Mouse (Mus musculus) left cerebral cortex, adult 2 months (tissue): Measurements from ENCODE around the gene Dhdh. TPM values are rescaled to one million over a fixed set of nuclear protein-coding genes. Genes with fewer than 3 reads are reported as not detected.
A peak's percentile ranks its signal among the peaks of the same experiment; 100 is the strongest.
"Not testable (repeated sequence)": the region's sequence is repeated elsewhere in the genome, so short reads cannot be mapped to it uniquely, and the experiment has no call there.

ENCODE experiments used
- DNase-seq, 2 experiments: peaks; one replicate each; pipeline ENCODE4 v3.0.0; 2021 to 2022; ENCODE audit warnings: low spot score in 2 of 2, mixed read lengths in 1 of 2; ENCODE audit errors: extremely low spot score in 1 of 2
- H3K27ac ChIP-seq: fragments of 200-600 bp; 2 replicates; pipeline ENCODE4 v1.8.1; 2022
- H3K4me3 ChIP-seq: fragments of 200-600 bp; 2 replicates; pipeline ENCODE4 v1.8.1; 2022
- CTCF ChIP-seq: fragments of 200-600 bp; IDR thresholded peaks from 2 replicates; pipeline ENCODE4 v1.8.1; 2022; ENCODE audit warnings: antibody characterized with exemption, mild to moderate bottlenecking, moderate library complexity
- intact Hi-C: fragments of 180-260 bp; cut with DNase I; formaldehyde crosslinking; loops from one replicate; pipeline ENCODE4 v1.15.1; 2025
- total RNA-seq, 2 experiments: library from RNA; stranded (reverse); gene quantifications; 2 replicates each; pipeline ENCODE4 v1.2.3; 2021

The Dhdh gene
- total RNA-seq, 2 experiments from 2014 or later, result 3.7 to 4.8 TPM

DNA sequence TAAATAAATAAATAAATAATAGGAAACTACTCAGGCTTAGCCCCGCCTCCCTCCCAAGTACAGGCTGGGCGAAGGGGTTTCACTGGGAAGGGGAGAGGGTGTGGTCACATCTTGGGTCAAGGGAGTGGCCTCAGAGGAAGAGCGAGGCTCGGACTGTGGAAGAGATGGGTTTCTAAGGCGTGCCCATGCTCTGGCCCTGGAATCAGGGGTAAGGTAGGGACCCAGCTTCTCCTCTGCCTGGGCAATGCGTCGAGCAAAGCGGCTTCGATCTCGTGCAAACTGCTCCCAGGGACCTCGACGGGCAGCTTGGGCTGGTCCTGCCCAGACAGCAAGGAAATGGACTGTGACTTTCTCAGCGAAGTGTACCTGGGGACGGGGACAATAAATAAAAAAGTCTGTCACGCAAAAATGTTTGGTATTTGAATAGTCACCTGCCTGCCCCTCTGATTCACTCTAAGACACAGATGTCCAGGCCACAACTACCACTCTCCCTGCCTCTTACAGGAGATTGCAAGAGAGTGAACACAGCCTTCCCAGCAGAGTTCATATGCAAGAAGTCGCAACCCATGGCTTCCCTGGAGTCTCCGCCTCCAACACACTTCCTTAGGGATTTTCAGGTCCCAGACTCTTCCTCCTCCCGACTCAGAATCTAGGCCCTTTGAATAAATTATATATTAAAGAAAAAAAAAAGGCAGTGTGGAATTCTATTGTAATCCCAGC lies 34.5 kb upstream of the Dhdh start:
- Histone ChIP-seq H3K27ac (no peak overlapping the region), H3K4me3 (no peak overlapping the region; the same call in 1 of the 2 replicates)
- TF ChIP-seq CTCF, result no peak
- intact Hi-C loops, result loop anchor here (5.0 kb wide), 1 partner anchor 46 kb away; no protein-coding TSS in a partner anchor
- no peak for DNase-seq

- no peak for TF ChIP-seq CTCF
- no peak for DNase-seq
- H3K27ac ChIP-seq, result peak overlapping the region; percentile 87
- H3K4me3 ChIP-seq, result peak overlapping the region; percentile 53
- intact Hi-C loops, result loop anchor here (5.0 kb wide), 1 partner anchor 45 kb away; no protein-coding TSS in a partner anchor
Observed at GRCm38 (mm10) chr7:45522194-45522752, 33.7 kb upstream of the Dhdh start.

DNA sequence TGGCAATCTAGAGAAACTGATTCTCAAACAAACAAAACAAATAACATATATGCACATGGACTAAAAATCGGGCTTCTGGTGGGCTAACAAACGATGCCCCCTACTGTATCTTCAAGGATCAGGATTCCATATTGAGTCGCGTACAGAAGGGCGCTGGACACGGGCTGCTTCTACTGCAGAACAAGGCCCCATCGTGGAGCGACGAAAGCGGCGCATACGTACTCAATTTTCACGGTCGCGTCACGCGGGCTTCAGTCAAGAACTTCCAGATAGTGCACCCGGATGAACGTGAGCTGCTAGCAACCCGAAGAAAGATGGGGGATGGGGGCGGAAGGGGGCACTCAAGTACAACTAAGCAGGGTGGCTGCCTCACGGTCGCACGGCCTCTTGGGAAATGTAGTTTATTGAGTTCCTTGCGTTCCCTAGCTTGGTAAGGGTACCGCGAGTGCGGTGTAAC lies 33.2 kb upstream of the Dhdh start:
- peak; percentile 27 for TF ChIP-seq CTCF
- DNase-seq, result peak; percentile 84 to 88
- H3K27ac ChIP-seq, result peak overlapping the region; percentile 87
- peak overlapping the region; percentile 53 for H3K4me3 ChIP-seq
- intact Hi-C loops, result loop anchor here (5.0 kb wide), 1 partner anchor 44 kb away; no protein-coding TSS in a partner anchor

- intact Hi-C loops, result loop anchor here (5.0 kb wide), 1 partner anchor 43 kb away; no protein-coding TSS in a partner anchor
- Histone ChIP-seq H3K4me3 (no peak overlapping the region), H3K27ac (no peak overlapping the region)
- TF ChIP-seq CTCF, result no peak
- no peak for DNase-seq
Observed at GRCm38 (mm10) chr7:45520605-45521004, 32.0 kb upstream of the Dhdh start.

DNA sequence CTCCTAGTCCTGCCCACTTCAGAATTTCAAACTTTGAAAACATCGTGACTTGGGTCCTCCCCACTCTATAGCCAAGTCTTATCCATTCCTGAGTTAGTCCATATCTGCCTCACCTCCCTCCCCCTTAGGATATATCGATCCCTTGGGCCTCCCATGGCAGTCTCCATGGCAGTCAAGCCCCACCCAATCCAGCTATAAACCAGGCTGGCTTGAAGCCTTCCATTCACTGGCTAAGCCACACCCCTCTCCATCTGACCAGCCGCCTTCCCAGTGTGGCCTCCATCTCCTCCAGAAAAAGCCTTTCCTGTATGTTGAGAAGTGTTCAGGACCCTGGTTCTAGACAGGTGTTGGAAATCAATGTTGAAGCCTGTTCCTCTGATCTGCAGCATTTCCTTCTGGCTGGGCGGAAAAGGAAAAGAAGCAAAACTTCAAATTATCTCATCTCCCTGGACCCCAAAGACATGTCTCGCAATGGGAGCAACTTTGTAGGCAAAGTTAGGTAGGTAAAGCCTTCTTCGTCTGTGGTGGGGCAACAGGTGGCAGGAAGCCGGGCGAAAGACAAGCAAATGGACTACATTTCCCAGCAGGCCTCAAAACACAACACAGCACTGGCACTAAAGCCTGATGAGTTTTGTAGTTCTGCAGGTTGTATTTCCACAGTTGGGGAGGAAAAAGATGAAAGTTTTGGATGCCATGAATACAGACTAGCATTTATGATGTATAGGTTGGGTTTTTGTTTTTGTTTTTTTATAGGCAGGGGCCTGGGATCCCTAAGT lies 30.9 kb upstream of the Dhdh start:
- Histone ChIP-seq H3K4me3 (no peak overlapping the region), H3K27ac (no peak overlapping the region)
- no peak for TF ChIP-seq CTCF
- DNase-seq, result no peak
- intact Hi-C loops, result loop anchor here (5.0 kb wide), 1 partner anchor 42 kb away; no protein-coding TSS in a partner anchor

DNA sequence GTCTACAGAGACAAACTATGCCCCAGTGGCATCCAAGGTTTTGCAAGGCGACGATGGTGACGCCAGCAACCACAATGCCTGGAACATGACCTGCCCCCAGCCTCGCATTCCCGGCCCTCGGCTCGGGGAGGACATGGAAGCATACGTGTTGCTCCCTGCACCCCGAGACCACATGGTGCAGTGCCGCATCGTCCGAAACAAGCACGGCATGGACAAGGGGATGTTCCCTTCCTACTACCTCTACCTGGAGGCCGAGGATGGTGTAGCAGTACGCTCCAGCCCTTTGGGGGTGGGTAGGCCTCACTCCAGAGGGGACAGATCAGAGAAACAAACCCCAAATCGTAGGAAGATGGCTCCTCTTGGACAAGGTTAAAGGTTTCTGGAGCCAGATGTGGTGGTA lies 30.0 kb upstream of the Dhdh start:
- no peak overlapping the region for H3K4me3 ChIP-seq
- no peak for TF ChIP-seq CTCF
- H3K27ac ChIP-seq, result no peak overlapping the region
- intact Hi-C loops, result no loop called here
- DNase-seq, result no peak

DNA sequence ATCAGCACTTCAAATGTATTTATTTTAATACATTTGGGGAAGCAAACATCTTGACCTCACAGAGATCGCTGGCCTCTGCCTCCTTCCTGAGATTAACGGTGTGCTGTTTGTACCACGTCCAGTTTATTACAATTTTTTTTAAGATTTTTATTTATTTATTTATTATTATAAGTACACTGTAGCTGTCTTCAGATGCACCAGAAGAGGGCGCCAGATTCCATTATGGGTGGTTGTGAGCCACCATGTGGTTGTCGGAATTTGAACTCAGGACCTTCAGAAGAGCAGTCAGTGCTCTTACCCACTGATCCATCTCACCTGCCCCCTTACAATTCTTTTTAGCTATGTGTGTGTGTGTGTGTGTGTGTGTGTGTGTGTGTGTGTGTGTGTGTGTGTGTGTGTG lies 28.2 kb upstream of the Dhdh start:
- intact Hi-C loops, H3K27ac ChIP-seq, DNase-seq, H3K4me3 ChIP-seq: not testable (repeated sequence)
- peak; percentile 52 for TF ChIP-seq CTCF

- intact Hi-C loops, result no loop called here
- DNase-seq, result no peak
- no peak for TF ChIP-seq CTCF
- Histone ChIP-seq H3K4me3 (no peak overlapping the region), H3K27ac (no peak overlapping the region)
Observed at GRCm38 (mm10) chr7:45515436-45515835, 26.8 kb upstream of the Dhdh start.

GRCm38 (mm10) chr7:45514411-45514810 lies 25.8 kb upstream of the Dhdh start:
- intact Hi-C loops, result no loop called here
- TF ChIP-seq CTCF, result no peak
- no peak overlapping the region for H3K4me3 ChIP-seq
- no peak for DNase-seq
- H3K27ac ChIP-seq, result no peak overlapping the region

DNA sequence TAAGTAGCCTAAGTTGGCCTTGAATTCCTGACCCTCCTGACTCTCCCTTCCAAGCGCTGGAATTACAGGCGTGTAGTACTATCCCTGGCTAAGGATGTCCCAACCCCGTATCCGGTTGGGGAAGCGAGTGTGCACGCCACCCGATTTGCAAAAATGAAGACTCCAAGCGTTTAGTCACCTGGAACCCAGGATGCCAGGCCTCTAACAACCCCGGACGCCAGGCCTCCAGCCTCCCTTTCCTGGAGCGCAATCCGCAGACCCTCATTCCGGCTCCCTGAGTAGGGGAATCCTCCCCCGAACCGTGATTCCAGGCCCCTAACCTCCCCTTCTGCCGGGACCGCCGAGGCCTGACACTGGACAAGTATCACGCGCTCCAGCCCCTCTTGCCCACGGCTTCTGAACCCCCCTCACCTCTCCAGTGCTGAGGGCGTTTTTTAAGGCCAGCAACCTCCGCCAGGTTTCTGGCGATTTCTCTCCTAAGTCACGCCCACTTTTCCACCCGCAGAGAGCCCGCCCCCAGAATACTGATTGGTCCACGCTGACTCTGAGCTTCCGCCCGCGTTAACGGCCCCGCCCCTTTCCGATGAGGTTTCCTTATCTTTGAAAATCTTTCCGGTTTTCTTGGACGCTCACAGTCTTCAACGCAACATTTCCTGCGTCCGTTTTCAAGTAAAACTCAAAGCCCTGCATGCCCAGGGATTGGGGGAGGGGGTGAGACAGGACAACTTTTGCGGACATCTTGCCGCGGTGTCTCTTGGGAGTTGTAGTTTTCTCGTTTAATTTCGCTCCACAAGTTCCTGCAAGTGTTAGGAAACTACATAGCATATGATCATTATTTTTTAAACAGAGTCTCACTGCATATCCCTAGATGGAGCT lies 21.5 kb upstream of the Dhdh start, which contains the start of gene Nucb1:
TSS of gene Nucb1 (minus strand) at position 495 of the 876 bp plus-strand sequence.
- intact Hi-C loops, result no loop called here

More for the DNA sequence above, 21.5 kb upstream of the Dhdh start, which contains the start of gene Nucb1:
- peak within 1 kb of the TSS; percentile 88 for H3K27ac ChIP-seq
- no peak for TF ChIP-seq CTCF
- peak; percentile 83 to 86 for DNase-seq
- peak within 1 kb of the TSS; percentile 98 for H3K4me3 ChIP-seq
